Mouse (Mus musculus) heart, adult 2 months (tissue): ENCODE results near the gene Lonrf2. TPM values are rescaled to one million over a fixed set of nuclear protein-coding genes. Genes with fewer than 3 reads are reported as not detected.
A peak's percentile ranks its signal among the peaks of the same experiment; 100 is the strongest.

ENCODE experiments used
- DNase-seq, 2 experiments: peaks; one replicate each; pipeline ENCODE4 v3.0.0; 2021
- H3K27ac ChIP-seq: fragments of 200-600 bp; 2 replicates; pipeline ENCODE4 v1.8.1; 2022
- H3K27me3 ChIP-seq: fragments of 200-500 bp; 2 replicates; pipeline ENCODE4 v1.6.1; 2012; ENCODE audit warnings: mild to moderate bottlenecking, low read length, inconsistent platforms, mixed read lengths; ENCODE audit not compliant: control insufficient read depth, insufficient read depth
- H3K36me3 ChIP-seq: fragments of 200-500 bp; 2 replicates; pipeline ENCODE4 v1.6.1; 2012; ENCODE audit warnings: low read length, inconsistent platforms; ENCODE audit not compliant: control insufficient read depth, insufficient read depth
- H3K4me1 ChIP-seq: fragments of 200-500 bp; 2 replicates; pipeline ENCODE4 v1.6.1; 2011; ENCODE audit warnings: low read length; ENCODE audit not compliant: control insufficient read depth, insufficient read depth
- H3K4me3 ChIP-seq: fragments of 200-600 bp; 2 replicates; pipeline ENCODE4 v1.8.1; 2022
- H3K79me2 ChIP-seq: fragments of 200-500 bp; replicated peaks from 2 replicates; pipeline ENCODE4 v1.6.1; 2012; ENCODE audit warnings: mild to moderate bottlenecking, inconsistent platforms, low read length, moderate library complexity, mixed read lengths; ENCODE audit not compliant: control insufficient read depth, insufficient read depth
- H3K9ac ChIP-seq: fragments of 200-500 bp; 2 replicates; pipeline ENCODE4 v1.6.1; 2012; ENCODE audit warnings: low read depth, mild to moderate bottlenecking, control low read depth, inconsistent platforms, low read length, mixed read lengths
- CTCF ChIP-seq: fragments of 200-600 bp; IDR thresholded peaks from 2 replicates; pipeline ENCODE4 v1.8.1; 2022; ENCODE audit warnings: antibody characterized with exemption, mild to moderate bottlenecking, moderate library complexity
- EP300 ChIP-seq: fragments of 200-500 bp; IDR thresholded peaks from 2 replicates; pipeline ENCODE4 v1.6.1; 2011; ENCODE audit warnings: low read depth, low read length, control low read depth; ENCODE audit not compliant: insufficient read depth
- POLR2A ChIP-seq: fragments of 200-500 bp; IDR thresholded peaks from 2 replicates; pipeline ENCODE4 v1.6.1; 2011; ENCODE audit warnings: mild to moderate bottlenecking, low read depth, low read length, control low read depth; ENCODE audit not compliant: insufficient read depth
- WGBS: fragments of 180-500 bp; shearing (Covaris S2); methylation state at CpG from one replicate; pipeline ENCODE4 v1.1.7; 2018; 5-methylcytosine and 5-hydroxymethylcytosine counted together
- intact Hi-C: fragments of 180-260 bp; cut with DNase I; formaldehyde crosslinking; loops from one replicate; pipeline ENCODE4 v1.15.1; 2025
- polyA plus RNA-seq: library from polyadenylated mRNA; depleted of rRNA; stranded (reverse); fragments of >200 nt; gene quantifications from 2 replicates; pipeline ENCODE4 v1.2.3, GENCODE M21; 2012
- total RNA-seq, 2 experiments: library from RNA; stranded (reverse); gene quantifications; 2 replicates each; pipeline ENCODE4 v1.2.3; 2021

Gene Lonrf2
- total and polyA plus RNA-seq, 3 experiments = 2.6 to 3.8 (median 3.3) TPM

- no peaks in the 10 kb centered on the region for H3K79me2 ChIP-seq
- no peak overlapping the region for H3K27ac ChIP-seq
- no peak for DNase-seq
- no peak overlapping the region for H3K9ac ChIP-seq
- no peaks in the 10 kb centered on the region for H3K36me3 ChIP-seq
- no peak overlapping the region for H3K4me3 ChIP-seq
- 62% methylated on average over 5 of the region's 5 CpGs for WGBS
- no peaks in the 10 kb centered on the region for H3K4me1 ChIP-seq
- TF ChIP-seq CTCF (no peak), EP300 (no peak), POLR2A (no peak)
- no peaks in the 10 kb centered on the region for H3K27me3 ChIP-seq
- intact Hi-C loops = no loop called here
Observed at GRCm38 (mm10) chr1:38873911-38874310, 37.4 kb upstream of the Lonrf2 start.

- Histone ChIP-seq H3K27me3 (no peaks in the 10 kb centered on the region), H3K36me3 (no peaks in the 10 kb centered on the region), H3K79me2 (no peaks in the 10 kb centered on the region), H3K4me1 (no peaks in the 10 kb centered on the region), H3K9ac (no peak overlapping the region), H3K4me3 (no peak overlapping the region), H3K27ac (no peak overlapping the region)
- intact Hi-C loops = no loop called here
- no peak for DNase-seq
- TF ChIP-seq POLR2A (no peak), EP300 (no peak), CTCF (no peak)
- WGBS = 81% methylated on average over 6 of the region's 6 CpGs
Observed at GRCm38 (mm10) chr1:38871834-38872233, 35.3 kb upstream of the Lonrf2 start.

- no peak for TF ChIP-seq CTCF
- no peak for TF ChIP-seq EP300
- no peak for TF ChIP-seq POLR2A
- no peak for DNase-seq
- Histone ChIP-seq H3K4me1 (no peaks in the 10 kb centered on the region), H3K27ac (no peak overlapping the region), H3K79me2 (no peaks in the 10 kb centered on the region), H3K9ac (no peak overlapping the region), H3K4me3 (no peak overlapping the region), H3K36me3 (no peaks in the 10 kb centered on the region), H3K27me3 (no peaks in the 10 kb centered on the region)
- intact Hi-C loops = no loop called here
- WGBS = 60% methylated on average over 13 of the region's 13 CpGs
Observed at GRCm38 (mm10) chr1:38869398-38870195, 33.1 kb upstream of the Lonrf2 start.

- Histone ChIP-seq H3K4me1 (no peaks in the 10 kb centered on the region), H3K27ac (no peak overlapping the region), H3K9ac (no peak overlapping the region), H3K4me3 (no peak overlapping the region), H3K27me3 (no peaks in the 10 kb centered on the region), H3K79me2 (no peaks in the 10 kb centered on the region), H3K36me3 (no peaks in the 10 kb centered on the region)
- intact Hi-C loops = no loop called here
- 79% methylated on average over 5 of the region's 5 CpGs for WGBS
- no peak for DNase-seq
- no peak for TF ChIP-seq EP300
- TF ChIP-seq CTCF = no peak
- no peak for TF ChIP-seq POLR2A
Observed at GRCm38 (mm10) chr1:38866242-38866641, 29.7 kb upstream of the Lonrf2 start.

- Histone ChIP-seq H3K9ac (no peak overlapping the region), H3K36me3 (no peaks in the 10 kb centered on the region), H3K4me3 (no peak overlapping the region), H3K27me3 (no peaks in the 10 kb centered on the region), H3K4me1 (no peaks in the 10 kb centered on the region), H3K79me2 (no peaks in the 10 kb centered on the region), H3K27ac (no peak overlapping the region)
- WGBS = 70% methylated on average over 9 of the region's 9 CpGs
- TF ChIP-seq POLR2A = no peak
- no peak for TF ChIP-seq CTCF
- no peak for TF ChIP-seq EP300
- DNase-seq = no peak
- intact Hi-C loops = no loop called here
Observed at GRCm38 (mm10) chr1:38864341-38864740, 27.8 kb upstream of the Lonrf2 start.

- 17% methylated on average over 4 of the region's 4 CpGs for WGBS
- TF ChIP-seq CTCF (peak; percentile 48), EP300 (no peak), POLR2A (no peak)
Observed at GRCm38 (mm10) chr1:38862213-38862612, 25.7 kb upstream of the Lonrf2 start.

More at GRCm38 (mm10) chr1:38862213-38862612, 25.7 kb upstream of the Lonrf2 start:
- H3K9ac ChIP-seq = no peak overlapping the region
- no peak overlapping the region for H3K4me3 ChIP-seq
- no peaks in the 10 kb centered on the region for H3K36me3 ChIP-seq
- no peaks in the 10 kb centered on the region for H3K4me1 ChIP-seq
- DNase-seq = no peak
- intact Hi-C loops = no loop called here
- H3K79me2 ChIP-seq = no peaks in the 10 kb centered on the region
- H3K27me3 ChIP-seq = no peaks in the 10 kb centered on the region
- no peak overlapping the region for H3K27ac ChIP-seq
